29 mouse cellular contexts compared by ENCODE assay signal in the genomic region with DNA sequence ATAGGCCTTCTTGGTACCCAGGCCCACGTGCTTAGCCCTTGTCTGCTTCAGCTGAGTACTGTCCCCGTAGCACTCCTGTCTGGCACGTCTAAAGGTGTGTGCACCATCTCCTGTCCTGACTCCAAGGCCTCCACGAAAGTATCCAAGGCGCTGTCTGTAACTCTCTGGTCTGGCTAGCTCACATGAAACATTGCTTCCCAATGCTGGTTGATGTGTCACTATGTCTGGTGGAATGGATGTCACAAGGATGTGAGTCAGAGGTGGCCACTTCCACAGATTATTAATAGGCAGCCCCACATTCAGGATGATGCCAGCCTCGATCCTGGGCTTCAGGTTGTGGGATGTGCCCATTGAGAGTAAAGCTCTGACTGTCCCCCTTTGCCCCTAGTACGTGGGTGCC. TPM values are rescaled to one million over a fixed set of nuclear protein-coding genes. Genes with fewer than 3 reads are reported as not detected.
DNase-seq lines count a peak whose midpoint lies in the region; TF ChIP-seq lines count a peak whose summit lies in the region.
"Had no signal": no experiment of that assay in that cellular context is flagged by ENCODE, and none has a peak within 500 bp of the region (broad histone marks: within the 10 kb centered on the region; RNA-seq: fewer than 3 reads in every experiment).

No protein-coding gene starts in this region.

- peak overlapping the region; percentile 15; the same call in 1 of the 2 replicates for H3K27ac ChIP-seq in heart, adult 2 months
- H3K27ac ChIP-seq in bone marrow macrophage, adult 2 months (ENCODE audit: insufficient read depth, low read depth, low read length), result peak overlapping the region; percentile 99
- H3K27ac ChIP-seq: embryonic facial prominence, embryonic 12.5 days; forebrain, embryonic 15.5 days; heart, embryonic 10.5 days; heart, embryonic 15.5 days; kidney, postnatal 0 days; limb, embryonic 12.5 days; liver, embryonic 15.5 days; midbrain, embryonic 13.5 days; neural tube, embryonic 15.5 days had no signal

- no peak for TF ChIP-seq POLR2A in heart, adult 2 months (IDR thresholded peaks at IDR 0.05; ENCODE audit: insufficient read depth, low read depth, low read length)
- no peak for TF ChIP-seq POLR2A in bone marrow macrophage, adult 2 months (IDR thresholded peaks at IDR 0.05; ENCODE audit: borderline replicate concordance, low read depth, low read length)

- peaks cover 2% of the 10 kb centered on the region for H3K4me1 ChIP-seq in heart, adult 2 months (ENCODE audit: control insufficient read depth, insufficient read depth, low read length)
- peaks cover 94% of the 10 kb centered on the region for H3K4me1 ChIP-seq in bone marrow macrophage, adult 2 months (ENCODE audit: control insufficient read depth, insufficient read depth, low read length)
- H3K4me1 ChIP-seq: embryonic facial prominence, embryonic 12.5 days; forebrain, embryonic 15.5 days; limb, embryonic 12.5 days; midbrain, embryonic 13.5 days; neural tube, embryonic 15.5 days had no signal

- no peak for DNase-seq in heart, adult 2 months
- DNase-seq in heart, adult 8-10 months (ENCODE audit: low spot score), result no peak
- DNase-seq in 3T3-L1 (ENCODE audit: low read depth, low spot score), result peak; percentile 73
- DNase-seq in Muller cell, postnatal 12 days (ENCODE audit: inconsistent ontology term), result peak; percentile 62
- DNase-seq in natural killer cell, adult 2 months (ENCODE audit: low spot score in 2 of 2), result no peak
- no peak for DNase-seq in left cerebral cortex, adult 9 months (ENCODE audit: low spot score in 2 of 2)
- DNase-seq in yolk sac, embryonic 10.5 days (ENCODE audit: low spot score), result no peak
- DNase-seq: cerebellum, adult 11 months; cerebellum, adult 9-10 months; embryo, embryonic 11 days; kidney, adult 18-20 months; kidney, postnatal 4 days; layer of hippocampus, postnatal 36 days; lung, embryonic 14.5 days; lung, postnatal 14 days; retina, postnatal 1 day; right cerebral cortex, postnatal 25 days; thymus, adult 2 months; thymus, postnatal 36 days had no signal

- WGBS in heart, adult 2 months, result 78% methylated on average over 7 of the region's 7 CpGs

- H3K4me3 ChIP-seq in heart, adult 2 months, result no peak overlapping the region
- H3K4me3 ChIP-seq in bone marrow macrophage, adult 2 months (ENCODE audit: insufficient read depth, low read length), result peak overlapping the region; percentile 9; the same call in 1 of the 2 replicates
- H3K4me3 ChIP-seq: embryonic facial prominence, embryonic 12.5 days; forebrain, embryonic 15.5 days; heart, embryonic 10.5 days; heart, embryonic 15.5 days; limb, embryonic 12.5 days; liver, embryonic 15.5 days; midbrain, embryonic 13.5 days; neural tube, embryonic 15.5 days had no signal

- no peaks in the 10 kb centered on the region for H3K79me2 ChIP-seq in heart, adult 2 months (replicated peaks; ENCODE audit: control insufficient read depth, insufficient read depth, low read length)

- no peak for TF ChIP-seq EP300 in heart, adult 2 months (IDR thresholded peaks at IDR 0.05; ENCODE audit: insufficient read depth, low read depth, low read length)

- no peaks in the 10 kb centered on the region for H3K27me3 ChIP-seq in heart, adult 2 months (ENCODE audit: control insufficient read depth, insufficient read depth, low read length)
- H3K27me3 ChIP-seq: embryonic facial prominence, embryonic 12.5 days; forebrain, embryonic 15.5 days; heart, embryonic 15.5 days; limb, embryonic 12.5 days; midbrain, embryonic 13.5 days; neural tube, embryonic 15.5 days had no signal

- no peaks in the 10 kb centered on the region for H3K36me3 ChIP-seq in heart, adult 2 months (ENCODE audit: control insufficient read depth, insufficient read depth, low read length)
- H3K36me3 ChIP-seq: embryonic facial prominence, embryonic 12.5 days; forebrain, embryonic 15.5 days; heart, embryonic 10.5 days; heart, embryonic 15.5 days; limb, embryonic 12.5 days; liver, embryonic 15.5 days; midbrain, embryonic 13.5 days; neural tube, embryonic 15.5 days had no signal

- TF ChIP-seq CTCF in heart, adult 2 months (IDR thresholded peaks at IDR 0.05), result no peak
- no peak for TF ChIP-seq CTCF in bone marrow macrophage, adult 2 months (IDR thresholded peaks at IDR 0.05; ENCODE audit: low read depth, low read length)

- intact Hi-C loops in heart, adult 2 months (cut with DNase I), result no loop called here

- H3K9ac ChIP-seq in heart, adult 2 months (ENCODE audit: low read depth, low read length), result no peak overlapping the region
- H3K9ac ChIP-seq: embryonic facial prominence, embryonic 12.5 days; forebrain, embryonic 15.5 days; heart, embryonic 15.5 days; limb, embryonic 12.5 days; liver, embryonic 15.5 days; lung, embryonic 14.5 days; midbrain, embryonic 13.5 days; neural tube, embryonic 15.5 days had no signal

RNA-seq across cellular contexts. Expression of gene Sh3bp2, which starts 10.2 kb away (rescaled TPM):
- total RNA-seq in heart, adult 2 months (2021), result 1 to 10 TPM; 2.7 to 3.1 TPM
- 3.7 and 4.4 TPM in 2 replicates for polyA plus RNA-seq in heart, adult 2 months (2012; rRNA removed)
- total RNA-seq in heart, adult 8-10 months (2022), result 1 to 10 TPM; 1.3 to 3.6 (median 1.8) TPM
- 129 and 132 TPM in 2 replicates for polyA plus RNA-seq in bone marrow macrophage, adult 2 months (2012; ENCODE audit: insufficient read depth, insufficient read length, missing spikeins)

RNA-seq across cellular contexts. Expression of gene Tnip2, which starts 22.0 kb away (rescaled TPM):
- total RNA-seq in heart, adult 2 months (2021), result 1 to 10 TPM; 5.9 to 6.7 TPM
- polyA plus RNA-seq in heart, adult 2 months (2012; rRNA removed), result 12.5 and 14.5 TPM in 2 replicates
- 1 to 10 TPM; 6.6 to 8.4 (median 7.7) TPM for total RNA-seq in heart, adult 8-10 months (2022)
- 34.2 and 43.9 TPM in 2 replicates for polyA plus RNA-seq in bone marrow macrophage, adult 2 months (2012; ENCODE audit: insufficient read depth, insufficient read length, missing spikeins)

RNA-seq across cellular contexts. Expression of gene Add1, which starts 37.6 kb away (rescaled TPM):
- total RNA-seq in heart, adult 2 months (2021), result 100 to 1,000 TPM; 129 TPM
- polyA plus RNA-seq in heart, adult 2 months (2012; rRNA removed), result 116 and 147 TPM in 2 replicates
- 100 to 1,000 TPM; 124 to 154 (median 134) TPM for total RNA-seq in heart, adult 8-10 months (2022)
- 120 and 122 TPM in 2 replicates for polyA plus RNA-seq in bone marrow macrophage, adult 2 months (2012; ENCODE audit: insufficient read depth, insufficient read length, missing spikeins)

Comparison
In these comparisons a context has a peak if more than half of its experiments do, and no peak if none do; other contexts are left out.
1. DNase-seq: peak in 3T3-L1 (single experiment) and Muller cell, postnatal 12 days (single experiment); none in heart, adult 2 months (0 of 2), heart, adult 8-10 months (single experiment), natural killer cell, adult 2 months (0 of 2), left cerebral cortex, adult 9 months (0 of 2) and yolk sac, embryonic 10.5 days (single experiment).